Mouse (Mus musculus) ES-CJ7 (cell line): ENCODE results near the gene Slfn14.

ENCODE experiments used
- DNase-seq: peaks from one replicate; pipeline ENCODE4 v3.0.0; 2011; ENCODE audit warnings: low read depth, low spot score

Slfn14 gene

DNA sequence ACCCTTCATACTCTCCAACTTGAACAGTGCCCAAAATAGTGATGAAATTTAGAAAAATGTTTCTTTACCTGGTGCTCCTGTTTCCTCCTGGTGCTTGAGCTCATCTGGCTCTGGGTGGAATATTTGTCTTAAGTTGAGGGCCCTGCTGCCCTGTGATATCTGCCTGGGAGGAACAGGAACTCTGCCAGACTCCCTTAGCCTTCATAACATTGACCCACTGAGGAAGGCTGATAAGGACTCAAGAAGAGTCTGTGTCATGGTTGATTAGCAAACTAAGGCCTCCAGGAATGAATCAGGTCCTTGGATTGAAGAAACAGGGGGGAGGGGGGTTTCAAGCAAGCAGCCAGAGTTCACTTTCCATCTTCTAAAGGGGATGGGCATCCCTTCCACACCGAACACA, at the start of gene Slfn14:
Gene Slfn14, minus strand, starts transcription at position 161 of the 400 bp plus-strand sequence.
- DNase-seq = no peak

DNA sequence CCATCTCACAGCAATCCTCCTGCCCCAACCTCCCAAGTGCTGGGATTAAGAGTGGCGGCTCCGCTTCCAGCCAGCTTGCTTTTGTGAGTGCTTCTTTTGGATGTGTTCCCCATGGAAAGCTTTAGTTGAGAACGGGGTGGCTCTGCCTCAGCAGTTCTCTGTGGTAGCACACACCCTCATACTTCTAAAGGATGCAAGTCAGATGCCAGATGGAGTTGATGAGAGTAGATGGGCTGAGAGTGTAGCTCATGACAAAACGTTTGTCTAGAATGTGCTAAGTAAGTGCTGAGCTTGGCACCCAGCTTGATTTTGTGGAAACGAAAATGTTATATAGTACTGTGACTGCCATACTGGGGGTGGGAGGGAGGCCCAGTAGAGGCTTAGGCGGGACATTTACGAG, 49.3 kb upstream of the Slfn14 start:
- no peak for DNase-seq

DNA sequence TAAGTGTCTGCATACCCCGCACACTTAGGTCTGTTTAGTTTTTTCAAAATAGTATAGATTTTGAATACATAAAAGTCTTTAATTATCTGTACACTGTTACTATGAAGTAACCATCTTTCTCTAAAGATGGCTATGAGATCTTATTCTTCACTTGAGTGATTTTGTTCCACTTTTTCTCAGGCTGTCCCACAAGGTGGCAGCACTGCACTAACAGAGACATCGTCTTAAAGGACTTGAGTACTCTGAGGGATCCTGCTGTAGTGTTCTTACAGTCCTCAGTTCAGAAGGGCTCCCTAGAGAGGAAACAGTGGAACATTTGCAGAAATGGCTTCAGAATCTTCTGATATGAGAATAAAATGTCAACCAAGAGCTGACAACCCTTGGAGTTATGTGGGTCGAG, 40.9 kb upstream of the Slfn14 start:
- peak; percentile 67 for DNase-seq

DNA sequence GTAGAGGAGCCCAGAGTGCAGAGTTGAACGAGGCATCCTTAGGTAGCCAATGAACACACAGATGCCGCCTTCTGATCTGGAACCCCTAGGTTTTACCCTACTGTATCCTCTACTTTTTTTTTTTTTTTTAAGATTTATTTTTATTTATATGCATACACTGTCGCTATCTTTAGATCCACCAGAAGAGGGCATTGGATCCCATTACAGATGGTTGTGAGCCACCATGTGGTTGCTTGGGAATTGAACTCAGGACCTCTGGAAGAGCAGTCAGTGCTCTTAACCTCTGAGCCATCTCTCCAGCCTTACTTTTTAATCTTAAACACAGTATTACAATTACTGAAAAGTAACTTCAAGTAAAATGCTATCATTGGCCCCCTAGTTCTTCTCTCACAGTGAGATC, 40.2 kb upstream of the Slfn14 start:
- DNase-seq = peak; percentile 7

DNA sequence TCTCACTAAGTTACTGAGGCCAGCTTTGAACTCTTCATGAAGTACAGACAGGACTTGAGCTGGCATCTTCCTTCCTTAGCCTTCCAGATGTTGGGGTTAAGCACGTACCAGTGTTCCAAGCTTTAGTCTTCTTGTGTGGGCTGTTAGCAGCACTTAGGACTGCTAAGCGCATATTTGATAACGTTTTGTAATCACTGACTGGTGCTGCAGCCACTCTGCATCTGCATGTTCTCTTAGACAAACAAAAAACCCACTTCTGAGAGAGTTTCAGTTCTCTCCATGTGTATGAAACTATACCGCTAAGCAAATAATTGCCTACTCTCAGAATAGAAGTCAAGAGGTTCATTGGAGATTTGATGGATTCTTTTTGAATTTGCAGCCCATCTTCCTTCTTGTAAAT, 32.5 kb upstream of the Slfn14 start:
- no peak for DNase-seq

DNA sequence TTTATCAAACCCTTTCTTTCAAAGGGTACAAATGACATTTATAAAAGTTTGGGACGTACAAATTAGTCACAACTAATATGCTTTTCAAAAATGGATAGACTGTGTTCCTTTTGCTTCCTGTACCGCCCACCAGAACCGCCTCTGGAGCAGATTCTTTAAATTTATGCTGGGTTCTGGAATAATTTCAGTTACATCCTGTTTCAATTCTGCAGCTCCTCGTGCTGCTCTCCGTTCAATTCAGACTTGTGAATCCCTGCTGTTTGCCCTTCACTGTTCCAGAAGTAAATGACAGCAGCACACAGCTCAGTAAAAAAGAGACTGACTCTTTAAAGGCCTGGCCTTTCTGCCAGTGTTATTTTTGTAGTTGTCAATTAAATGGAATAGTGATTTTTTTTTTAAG, 25.9 kb upstream of the Slfn14 start:
- DNase-seq = no peak

DNA sequence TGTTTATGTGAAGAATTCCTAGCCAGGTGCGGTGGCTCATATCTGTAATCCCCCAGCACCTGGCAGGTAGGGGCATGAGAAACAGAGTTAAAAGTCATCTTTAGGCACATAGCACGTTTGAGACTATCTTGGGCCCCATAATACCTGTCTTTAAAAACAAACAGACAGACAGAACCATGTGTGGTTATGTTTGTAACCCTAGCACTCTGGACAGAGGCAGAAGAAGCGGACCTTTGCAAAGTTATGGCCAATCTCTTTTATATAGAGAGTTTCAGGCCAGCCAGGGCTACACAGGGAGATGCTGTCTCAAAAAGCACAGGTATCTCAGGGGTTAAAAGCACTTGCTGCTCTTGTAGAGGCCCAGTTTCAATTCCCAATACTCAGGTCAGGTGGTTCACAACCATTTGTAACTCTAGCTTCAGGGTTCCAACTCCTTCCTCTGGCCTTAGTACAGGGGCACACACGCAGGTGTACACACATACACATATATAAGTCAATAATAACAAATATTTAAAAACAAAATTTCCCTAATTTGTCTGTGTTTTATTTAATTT, 20.3 kb upstream of the Slfn14 start:
- DNase-seq = no peak

DNA sequence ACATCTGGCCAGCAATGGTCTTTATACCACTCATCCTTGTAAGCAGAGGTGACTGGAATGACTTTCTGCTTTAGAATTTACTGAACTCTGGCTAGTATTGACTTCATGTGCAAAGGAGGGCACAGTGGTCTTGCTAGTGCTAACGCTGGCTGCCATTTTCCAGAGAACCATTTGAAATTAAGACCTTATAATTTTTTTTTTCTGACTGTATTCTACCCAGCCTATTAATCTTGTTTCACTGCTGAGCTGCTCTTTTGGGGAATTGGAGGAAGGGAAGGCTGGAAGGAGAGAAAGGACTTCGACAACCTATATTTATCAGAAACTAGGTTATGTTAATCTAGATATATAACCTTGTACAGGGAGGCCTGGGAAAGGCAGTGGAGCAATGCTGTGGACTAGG, 18.0 kb upstream of the Slfn14 start:
- no peak for DNase-seq

DNA sequence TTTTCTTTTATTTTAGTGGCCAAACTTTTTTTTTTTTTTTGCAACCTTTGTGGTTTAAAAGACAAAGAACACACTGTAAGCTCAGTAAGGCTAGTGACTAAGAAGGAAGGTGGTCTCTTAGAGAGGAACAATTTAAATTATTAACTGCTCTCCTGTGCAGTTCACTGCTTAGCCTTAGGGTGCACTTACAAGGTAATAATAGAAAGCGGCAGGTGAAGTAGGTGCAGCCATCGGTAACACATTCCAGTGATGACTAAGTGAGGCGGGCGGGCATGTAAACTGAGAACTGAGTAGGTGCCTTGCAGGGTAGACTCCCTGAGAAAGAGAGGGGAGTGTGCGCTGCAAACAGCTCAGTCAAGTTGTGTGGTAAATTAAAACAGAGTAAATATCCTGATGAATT, 17.2 kb upstream of the Slfn14 start:
- DNase-seq = peak; percentile 46

DNA sequence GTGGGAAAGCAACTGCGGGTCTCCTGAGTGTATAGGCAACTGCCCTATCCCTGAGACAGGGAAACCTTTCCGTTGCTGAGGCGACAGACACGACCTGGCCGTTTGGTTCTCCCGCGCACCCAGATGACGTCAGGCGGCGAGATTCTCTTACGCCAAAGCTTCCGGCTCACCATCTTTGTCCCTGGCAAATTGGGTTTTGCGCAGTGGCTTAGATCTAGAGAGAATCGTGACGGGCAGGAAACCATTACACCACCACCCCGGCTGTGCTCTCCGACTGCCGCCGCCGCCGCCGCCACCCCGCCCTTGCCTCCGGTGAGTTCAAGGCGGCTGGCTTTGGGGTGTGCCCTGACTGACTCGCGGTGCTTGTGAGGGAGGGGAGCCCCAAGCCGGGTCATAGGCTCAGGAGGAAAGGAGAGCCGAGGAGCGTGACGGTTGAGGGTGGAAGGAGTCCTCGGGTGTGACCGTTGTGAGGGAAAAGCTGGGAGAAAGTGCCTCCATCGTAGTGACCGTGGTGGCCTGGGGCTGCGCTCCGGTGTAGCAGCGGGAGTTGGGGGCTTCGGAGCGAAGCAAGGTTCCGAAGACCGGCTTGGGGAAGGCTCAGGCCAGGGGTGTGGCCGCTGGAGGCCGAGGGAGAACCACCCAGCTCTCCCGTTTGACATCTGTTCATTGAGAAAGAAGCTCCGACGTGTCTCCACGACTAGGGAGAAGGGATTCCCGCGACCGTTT, 16.2 kb upstream of the Slfn14 start, which contains the start of gene Pex12:
Gene Pex12, minus strand, starts transcription at position 61 of the 726 bp plus-strand sequence.
- peak; percentile 98 for DNase-seq

DNA sequence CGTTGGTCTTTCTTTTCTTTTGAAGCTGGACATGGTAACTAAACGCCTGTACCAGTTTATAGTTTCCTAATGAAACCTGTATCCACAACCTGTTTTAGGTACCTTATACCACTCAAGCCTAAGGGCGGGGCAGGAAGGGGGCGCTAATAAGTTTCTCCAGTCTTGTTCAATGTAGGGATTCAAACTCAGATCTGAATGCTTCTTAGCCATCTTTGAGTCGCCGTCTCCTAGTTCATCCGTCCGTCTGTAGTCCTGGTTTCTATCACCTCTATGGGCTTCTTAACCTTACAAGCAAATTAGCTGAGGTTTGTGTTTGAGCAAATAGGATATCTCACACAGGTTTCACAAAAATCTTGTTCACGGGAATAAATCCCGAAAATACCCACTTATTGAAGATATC, 15.6 kb upstream of the Slfn14 start:
- no peak for DNase-seq

DNA sequence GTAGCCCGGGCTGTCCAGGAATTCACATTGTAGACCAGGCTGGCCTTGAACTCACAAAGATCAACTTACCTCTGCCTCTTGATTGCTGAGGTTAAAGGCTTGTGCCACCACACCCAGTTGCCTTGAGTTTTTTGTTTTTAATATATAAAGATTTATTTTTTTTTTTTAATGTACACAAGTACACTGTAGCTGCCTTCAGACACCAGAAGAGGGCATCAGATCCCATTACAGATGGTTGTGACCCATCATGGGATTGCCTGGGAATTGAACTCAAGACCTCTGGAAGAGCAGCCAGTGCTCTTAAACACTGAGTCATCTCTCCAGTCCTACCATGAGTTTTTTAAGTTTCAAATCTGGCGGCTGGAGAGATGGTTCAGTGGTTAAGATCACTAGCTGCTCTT, 14.9 kb upstream of the Slfn14 start:
- DNase-seq = peak; percentile 29

DNA sequence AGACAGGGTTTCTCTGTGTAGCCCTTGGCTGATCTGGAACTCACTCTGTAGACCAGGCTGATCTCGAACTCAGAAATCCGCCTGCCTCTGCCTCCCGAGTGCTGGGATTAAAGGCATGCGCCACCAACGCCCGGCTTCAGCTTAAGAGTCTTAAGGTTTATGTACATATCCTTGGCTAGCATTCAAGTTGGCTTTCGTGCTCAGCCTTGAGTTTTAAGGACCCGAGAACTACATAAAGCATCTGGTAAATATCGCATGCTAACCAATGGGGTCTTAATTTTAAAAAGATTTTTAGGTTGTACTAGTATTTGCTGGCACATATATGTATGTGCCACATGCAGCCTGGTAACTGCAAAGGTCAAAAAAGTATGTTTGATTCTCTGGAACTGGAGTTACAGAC, 13.2 kb upstream of the Slfn14 start:
- no peak for DNase-seq

DNA sequence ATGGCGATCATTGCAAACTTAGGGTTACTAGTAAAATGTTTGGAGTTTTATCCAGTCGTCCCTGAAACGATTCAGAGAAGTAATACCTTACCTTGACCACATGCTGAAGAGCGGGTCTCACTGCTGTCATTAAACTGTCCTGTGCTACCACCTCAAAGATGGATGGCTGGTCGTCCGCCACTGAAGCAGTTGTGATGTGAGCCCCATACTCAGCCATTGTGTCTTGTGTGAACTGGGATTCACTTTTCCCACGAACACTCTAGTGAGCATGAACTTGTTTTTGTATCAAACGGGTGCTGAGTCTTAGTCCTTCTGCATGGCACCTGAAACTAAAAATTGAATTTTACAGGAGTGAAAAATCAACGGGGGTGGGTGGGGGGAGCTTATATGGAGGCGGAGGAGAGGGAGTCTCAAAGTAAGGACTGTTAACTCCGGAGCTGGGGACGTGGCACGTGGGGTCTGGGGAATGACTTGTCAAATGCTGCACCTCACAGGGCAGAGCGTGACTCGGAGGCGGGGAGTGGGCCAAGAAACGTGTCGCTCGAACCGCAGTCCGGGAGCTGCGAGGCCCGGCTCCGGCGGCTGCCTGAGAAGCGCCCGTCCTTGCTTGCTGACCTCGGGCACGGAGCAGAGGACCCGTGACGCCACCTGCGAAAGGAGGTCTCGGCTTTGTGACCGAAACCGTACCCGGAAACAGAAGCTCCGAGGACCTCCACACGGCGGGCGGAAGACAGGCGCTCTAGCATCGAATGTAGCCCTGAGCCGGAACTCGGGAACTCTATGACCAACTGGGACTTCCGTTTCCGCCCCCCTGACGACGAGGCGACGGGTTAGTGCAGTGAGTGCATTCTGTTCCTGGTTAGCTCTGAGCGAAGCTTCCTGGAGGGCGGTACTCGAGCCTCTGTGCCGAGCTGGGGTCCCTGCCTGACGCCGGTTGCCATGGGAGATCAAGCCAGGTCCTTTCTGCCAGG, 12.0 kb upstream of the Slfn14 start, which contains the start of gene Ap2b1:
Gene Ap2b1, plus strand, starts transcription at position 800 of the 971 bp plus-strand sequence.
- peak; percentile 94 for DNase-seq

DNA sequence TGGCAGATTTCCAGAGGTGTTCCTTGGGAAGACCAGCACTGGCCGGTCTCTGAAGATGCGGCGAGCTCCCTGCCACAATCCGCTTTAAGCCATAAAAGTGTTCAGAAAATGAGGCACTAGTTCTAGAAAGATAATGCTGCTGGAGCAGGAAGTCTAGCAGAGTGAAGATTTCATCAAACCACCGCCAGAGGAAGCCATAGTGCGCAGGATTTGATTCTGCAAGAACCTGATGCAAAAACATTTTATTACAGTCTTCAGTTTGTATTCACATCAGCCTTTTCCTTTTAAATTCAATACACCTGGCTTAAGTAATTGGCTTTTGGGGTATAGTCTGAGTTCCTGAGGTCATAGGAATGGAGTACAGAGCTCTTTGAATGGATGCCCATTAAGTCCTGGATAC, 11.3 kb upstream of the Slfn14 start:
- DNase-seq = no peak

DNA sequence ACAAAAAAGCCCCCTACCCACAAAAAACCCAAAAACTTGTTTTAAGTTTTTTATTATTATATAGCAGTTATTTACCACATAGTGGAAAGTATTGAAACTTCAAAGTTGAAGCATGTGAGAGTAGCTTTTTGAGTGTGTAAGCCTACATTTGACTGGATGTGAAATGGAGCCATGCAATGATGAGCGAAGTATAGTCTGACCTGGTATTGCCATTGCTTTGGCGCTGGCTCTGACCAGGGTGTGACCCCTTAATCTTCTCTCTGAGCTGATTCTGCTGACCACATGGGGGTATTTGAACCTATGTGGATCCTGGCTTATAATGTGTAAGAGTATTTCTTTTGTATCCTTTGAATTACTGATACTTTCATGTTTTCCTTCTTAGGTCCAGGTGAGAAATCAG, 7.6 kb upstream of the Slfn14 start:
- DNase-seq = no peak

DNA sequence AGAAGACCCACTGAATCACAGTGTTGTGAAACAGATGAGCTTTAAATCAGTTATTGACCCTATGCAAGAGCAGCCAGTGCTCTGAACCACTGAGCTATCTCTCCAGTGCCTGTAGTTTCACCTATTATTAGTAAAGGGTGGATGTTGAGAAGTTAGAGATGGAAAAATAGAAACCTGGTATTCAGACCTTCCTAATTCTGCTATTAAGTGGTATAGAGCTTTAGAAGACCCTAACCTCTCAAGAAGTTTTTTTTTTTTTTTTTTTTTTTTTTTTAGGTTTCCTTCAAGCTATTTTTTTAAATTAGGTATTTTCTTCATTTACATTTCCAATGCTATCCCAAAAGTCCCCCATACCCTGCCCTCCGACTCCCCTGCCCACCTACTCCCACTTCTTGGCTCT, 6.7 kb upstream of the Slfn14 start:
- DNase-seq = no peak

DNA sequence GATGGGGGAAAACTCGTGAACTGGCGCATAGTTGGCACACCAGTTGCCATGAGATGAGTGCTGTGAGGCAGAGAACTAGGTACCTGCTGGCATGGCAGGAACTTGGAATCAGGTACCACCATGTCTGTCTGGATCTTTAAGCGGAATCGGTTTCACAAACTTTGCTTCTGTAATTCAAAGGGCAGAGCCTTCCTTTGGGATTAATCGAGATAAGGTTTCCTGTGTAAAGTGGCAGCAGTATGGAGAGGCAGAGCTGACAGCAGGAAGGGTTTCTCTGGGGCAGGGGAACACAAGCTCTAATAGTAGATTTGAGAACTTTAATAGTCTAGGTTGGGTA, 5.7 kb upstream of the Slfn14 start:
- no peak for DNase-seq

DNA sequence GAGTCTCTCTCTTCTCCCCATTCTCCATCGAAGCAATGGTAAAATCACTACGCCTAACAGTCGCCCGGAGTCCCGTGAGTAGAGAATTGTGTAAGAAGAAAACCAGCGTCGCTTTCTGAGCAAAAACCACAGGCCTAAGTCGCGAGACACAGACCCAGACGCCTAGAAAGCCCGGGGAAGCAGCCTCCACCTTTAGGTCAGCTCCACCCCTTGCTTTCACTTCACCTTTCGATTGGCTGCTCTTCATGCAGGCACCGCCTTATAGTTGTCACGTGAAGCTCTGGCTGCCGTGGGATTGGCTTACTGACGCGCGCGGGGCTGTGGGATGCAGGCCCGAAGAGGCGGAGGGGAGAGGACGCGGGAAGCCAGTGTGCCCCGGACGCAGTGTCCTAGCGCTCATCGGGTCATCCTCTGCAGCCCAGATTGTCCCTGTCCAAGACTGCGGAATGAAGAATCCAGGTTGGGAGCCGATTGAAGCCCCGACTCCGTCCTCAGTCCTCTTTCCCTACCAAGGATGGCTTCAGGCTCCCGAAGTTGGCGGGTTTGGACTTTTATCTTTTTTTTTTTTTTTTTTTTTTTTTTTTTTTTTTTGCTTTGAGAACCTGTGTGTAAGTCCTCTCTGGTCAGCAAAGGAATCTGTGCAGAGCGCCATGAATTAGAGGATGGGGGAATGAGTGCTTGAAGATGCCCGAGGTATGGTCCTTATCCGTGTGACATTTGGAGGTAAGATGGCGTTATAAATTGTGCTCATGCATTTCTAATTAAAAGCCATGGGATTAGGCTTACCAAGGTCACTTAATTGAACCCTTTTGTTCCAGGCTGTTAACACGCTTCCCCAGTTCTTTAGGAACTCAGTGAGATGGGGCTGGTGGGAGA, 5.1 kb upstream of the Slfn14 start:
- peak; percentile 96 for DNase-seq

DNA sequence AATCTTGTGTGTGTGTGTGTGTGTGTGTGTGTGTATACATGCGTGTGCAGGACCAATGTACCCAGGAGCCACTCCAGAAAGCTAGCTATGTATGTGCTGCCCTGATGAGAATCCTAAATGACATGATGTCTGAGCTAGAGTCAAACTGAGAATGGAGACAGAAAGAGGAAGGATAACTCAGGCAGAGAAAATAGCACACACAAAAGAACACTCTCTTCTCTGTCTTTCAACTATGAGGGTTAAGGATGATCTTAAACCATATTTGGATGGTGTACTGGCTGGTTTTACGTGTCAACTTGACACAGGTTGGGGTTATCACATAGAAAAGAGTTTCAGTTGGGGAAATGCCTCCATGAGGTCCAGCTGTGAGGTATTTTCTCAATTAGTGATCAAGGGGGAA, 3.1 kb upstream of the Slfn14 start:
- DNase-seq = no peak

DNA sequence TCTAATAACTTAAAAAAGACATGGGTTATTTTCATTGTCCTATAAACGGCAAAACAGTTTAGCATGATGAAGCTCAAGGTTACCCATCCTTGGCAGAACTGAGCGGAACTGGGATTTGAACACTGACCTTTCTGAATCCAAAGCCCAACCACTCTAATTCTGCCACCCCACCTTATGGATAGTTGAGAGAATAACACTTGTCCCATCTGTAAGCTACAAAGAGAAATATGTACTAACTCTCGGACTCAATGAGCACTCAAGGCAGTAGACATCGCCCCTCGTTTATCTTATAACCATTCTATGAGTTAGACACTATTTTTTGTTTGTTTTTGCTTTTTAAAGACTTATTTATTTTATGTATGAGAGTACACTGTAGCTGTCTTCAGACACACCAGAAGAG, 2.5 kb upstream of the Slfn14 start:
- DNase-seq = no peak

DNA sequence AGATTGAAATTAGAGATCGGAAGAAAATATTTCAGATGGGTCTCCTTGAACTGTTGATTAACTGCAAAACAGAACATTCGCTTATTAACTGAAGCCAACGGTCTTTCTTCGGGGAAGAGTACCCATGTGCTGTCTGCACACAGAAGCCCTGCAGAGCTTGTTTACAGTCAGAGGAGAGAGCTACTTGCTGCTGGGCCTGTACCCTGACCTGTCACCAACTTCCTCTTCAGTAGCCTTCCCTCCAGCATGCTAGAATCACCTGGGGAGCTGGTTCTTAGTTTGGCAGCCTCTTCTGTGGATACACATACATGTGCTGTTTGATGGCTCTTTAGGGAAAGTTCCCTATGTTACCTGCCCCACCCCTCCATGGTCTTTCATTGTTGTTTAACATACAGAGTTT, 899 bp downstream of the Slfn14 start:
- DNase-seq = no peak
